Mouse (Mus musculus) heart, embryonic 15.5 days (tissue): ENCODE results near the gene Fkbp7. TPM values are rescaled to one million over a fixed set of nuclear protein-coding genes. Genes with fewer than 3 reads are reported as not detected.

ENCODE experiments used
- ATAC-seq: fragments of 200-750 bp; cut with Nextera tagmentation; replicated peaks from 2 replicates; pipeline ENCODE4 v1.8.0; 2017; ENCODE audit warnings: low read depth, moderate TSS enrichment; ENCODE audit not compliant: insufficient number of reproducible peaks, insufficient read depth, low FRiP score
- H3K27ac ChIP-seq: fragments of 300-500 bp; sonication (generic); 2 replicates; pipeline ENCODE4 v1.5.1; 2015; ENCODE audit warnings: mild to moderate bottlenecking, inconsistent platforms
- H3K27me3 ChIP-seq: fragments of 300-500 bp; sonication (generic); 2 replicates; pipeline ENCODE4 v1.6.1; 2015; ENCODE audit warnings: inconsistent platforms
- H3K36me3 ChIP-seq: fragments of 300-500 bp; sonication (generic); 2 replicates; pipeline ENCODE4 v1.6.1; 2015; ENCODE audit warnings: mild to moderate bottlenecking, inconsistent platforms
- H3K4me1 ChIP-seq: fragments of 300-500 bp; sonication (generic); replicated peaks from 2 replicates; pipeline ENCODE4 v1.6.1; 2015; ENCODE audit warnings: inconsistent platforms
- H3K4me2 ChIP-seq: fragments of 300-500 bp; sonication (generic); 2 replicates; pipeline ENCODE4 v1.6.1; 2015; ENCODE audit warnings: inconsistent platforms, mild to moderate bottlenecking, moderate library complexity
- H3K4me3 ChIP-seq: fragments of 300-500 bp; sonication (generic); 2 replicates; pipeline ENCODE4 v1.5.1; 2015; ENCODE audit warnings: mild to moderate bottlenecking, inconsistent platforms
- H3K9ac ChIP-seq: fragments of 300-500 bp; sonication (generic); 2 replicates; pipeline ENCODE4 v1.6.1; 2015; ENCODE audit warnings: mild to moderate bottlenecking, inconsistent platforms
- H3K9me3 ChIP-seq: fragments of 300-500 bp; sonication (generic); replicated peaks from 2 replicates; pipeline ENCODE4 v1.6.1; 2016; ENCODE audit warnings: inconsistent platforms
- WGBS: fragments of 180-500 bp; shearing (Covaris S2); methylation state at CpG from one replicate; pipeline ENCODE4 v1.1.7; 2015; ENCODE audit warnings: mixed read lengths; 5-methylcytosine and 5-hydroxymethylcytosine counted together
- polyA plus RNA-seq: library from polyadenylated mRNA; unstranded; fragments of >200 nt; fragmentation: Nextera tagmentation; extraction: Ambion mirVana; gene quantifications from 2 replicates; pipeline ENCODE4 v1.2.1, GENCODE M21; 2015

Fkbp7 gene
- polyA plus RNA-seq = 63.4 and 66.1 TPM in 2 replicates

GRCm38 (mm10) chr2:76672966-76673392 is at the start of gene Fkbp7:
Gene Fkbp7 (minus strand): TSS chr2:76673116.
- H3K4me2 ChIP-seq = peak within 1 kb of the TSS; percentile 75
- peak; percentile 92 for ATAC-seq
- 1% methylated on average over 17 of the region's 17 CpGs for WGBS

GRCm38 (mm10) chr2:76719650-76720049 is 46.7 kb upstream of the Fkbp7 start:
- Histone ChIP-seq H3K27me3 (no peaks in the 10 kb centered on the region), H3K27ac (no peak overlapping the region), H3K36me3 (peaks cover 97% of the 10 kb centered on the region), H3K4me3 (no peak overlapping the region), H3K4me1 (no peaks in the 10 kb centered on the region), H3K4me2 (no peak overlapping the region), H3K9ac (no peak overlapping the region), H3K9me3 (no peaks in the 10 kb centered on the region)
- ATAC-seq = no peak
- WGBS = 93% methylated on average over 14 of the region's 14 CpGs

More at GRCm38 (mm10) chr2:76672966-76673392, at the start of gene Fkbp7:
- Histone ChIP-seq H3K27me3 (no peaks in the 10 kb centered on the region), H3K4me1 (peaks cover 31% of the 10 kb centered on the region), H3K4me3 (peak within 1 kb of the TSS; percentile 57), H3K36me3 (no peaks in the 10 kb centered on the region), H3K27ac (peak within 1 kb of the TSS; percentile 82), H3K9me3 (no peaks in the 10 kb centered on the region), H3K9ac (peak within 1 kb of the TSS; percentile 62)

GRCm38 (mm10) chr2:76714984-76715383 is 42.1 kb upstream of the Fkbp7 start:
- ATAC-seq = no peak
- Histone ChIP-seq H3K4me3 (no peak overlapping the region), H3K9me3 (no peaks in the 10 kb centered on the region), H3K4me2 (no peak overlapping the region), H3K4me1 (no peaks in the 10 kb centered on the region), H3K36me3 (peaks cover 99% of the 10 kb centered on the region), H3K27ac (no peak overlapping the region), H3K9ac (no peak overlapping the region), H3K27me3 (no peaks in the 10 kb centered on the region)
- 66% methylated on average over 8 of the region's 8 CpGs for WGBS

- Histone ChIP-seq H3K27ac (no peak overlapping the region), H3K4me1 (no peaks in the 10 kb centered on the region), H3K9me3 (no peaks in the 10 kb centered on the region), H3K4me2 (no peak overlapping the region), H3K27me3 (no peaks in the 10 kb centered on the region), H3K9ac (no peak overlapping the region), H3K36me3 (peaks cover 97% of the 10 kb centered on the region), H3K4me3 (no peak overlapping the region)
- 75% methylated on average over 3 of the region's 3 CpGs for WGBS
- ATAC-seq = no peak
Observed at GRCm38 (mm10) chr2:76708512-76708911, 35.6 kb upstream of the Fkbp7 start.

- Histone ChIP-seq H3K27me3 (no peaks in the 10 kb centered on the region), H3K4me2 (no peak overlapping the region), H3K4me1 (no peaks in the 10 kb centered on the region), H3K9me3 (no peaks in the 10 kb centered on the region), H3K4me3 (no peak overlapping the region), H3K9ac (no peak overlapping the region), H3K36me3 (peaks cover 79% of the 10 kb centered on the region), H3K27ac (no peak overlapping the region)
- WGBS = 87% methylated on average over 13 of the region's 13 CpGs
- no peak for ATAC-seq
Observed at GRCm38 (mm10) chr2:76705655-76706054, 32.7 kb upstream of the Fkbp7 start.

- H3K27me3 ChIP-seq = no peaks in the 10 kb centered on the region
- no peak for ATAC-seq
- 75% methylated on average over 5 of the region's 5 CpGs for WGBS
- H3K9ac ChIP-seq = no peak overlapping the region
- no peak overlapping the region for H3K4me2 ChIP-seq
- H3K27ac ChIP-seq = no peak overlapping the region
- H3K36me3 ChIP-seq = peaks cover 50% of the 10 kb centered on the region
- no peaks in the 10 kb centered on the region for H3K9me3 ChIP-seq
- H3K4me3 ChIP-seq = no peak overlapping the region
- no peaks in the 10 kb centered on the region for H3K4me1 ChIP-seq
Observed at GRCm38 (mm10) chr2:76702751-76703150, 29.8 kb upstream of the Fkbp7 start.

GRCm38 (mm10) chr2:76702188-76702587 is 29.3 kb upstream of the Fkbp7 start:
- Histone ChIP-seq H3K4me2 (no peak overlapping the region), H3K27ac (no peak overlapping the region), H3K9ac (no peak overlapping the region), H3K4me3 (no peak overlapping the region), H3K9me3 (no peaks in the 10 kb centered on the region), H3K4me1 (no peaks in the 10 kb centered on the region), H3K36me3 (peaks cover 48% of the 10 kb centered on the region), H3K27me3 (no peaks in the 10 kb centered on the region)
- 80% methylated on average over 3 of the region's 3 CpGs for WGBS
- no peak; the same call in 1 of the 2 replicates for ATAC-seq

- 72% methylated on average over 6 of the region's 6 CpGs for WGBS
- H3K36me3 ChIP-seq = peaks cover 31% of the 10 kb centered on the region
Observed at GRCm38 (mm10) chr2:76695290-76695689, 22.4 kb upstream of the Fkbp7 start.

GRCm38 (mm10) chr2:76693765-76694164 is 20.8 kb upstream of the Fkbp7 start:
- ATAC-seq = no peak
- Histone ChIP-seq H3K9ac (no peak overlapping the region), H3K4me3 (no peak overlapping the region), H3K27ac (no peak overlapping the region), H3K4me2 (no peak overlapping the region), H3K36me3 (peaks cover 31% of the 10 kb centered on the region), H3K27me3 (no peaks in the 10 kb centered on the region), H3K9me3 (no peaks in the 10 kb centered on the region), H3K4me1 (peaks cover 2% of the 10 kb centered on the region)
- WGBS = 76% methylated on average over 5 of the region's 5 CpGs

More at GRCm38 (mm10) chr2:76695290-76695689, 22.4 kb upstream of the Fkbp7 start:
- H3K4me3 ChIP-seq = no peak overlapping the region
- no peaks in the 10 kb centered on the region for H3K4me1 ChIP-seq
- no peak overlapping the region for H3K9ac ChIP-seq
- H3K4me2 ChIP-seq = no peak overlapping the region
- no peaks in the 10 kb centered on the region for H3K27me3 ChIP-seq
- ATAC-seq = no peak
- no peaks in the 10 kb centered on the region for H3K9me3 ChIP-seq
- no peak overlapping the region for H3K27ac ChIP-seq

- Histone ChIP-seq H3K4me1 (peaks cover 10% of the 10 kb centered on the region), H3K9me3 (no peaks in the 10 kb centered on the region), H3K4me3 (no peak overlapping the region), H3K4me2 (no peak overlapping the region), H3K9ac (no peak overlapping the region), H3K27ac (peak overlapping the region; percentile 11; the same call in 1 of the 2 replicates), H3K36me3 (peaks cover 48% of the 10 kb centered on the region), H3K27me3 (no peaks in the 10 kb centered on the region)
- peak; percentile 60; the same call in 1 of the 2 replicates for ATAC-seq
- 67% methylated on average over 12 of the region's 12 CpGs for WGBS
Observed at GRCm38 (mm10) chr2:76690436-76691204, 17.7 kb upstream of the Fkbp7 start.

- Histone ChIP-seq H3K9ac (no peak overlapping the region), H3K27me3 (no peaks in the 10 kb centered on the region), H3K9me3 (no peaks in the 10 kb centered on the region), H3K36me3 (peaks cover 67% of the 10 kb centered on the region), H3K4me2 (no peak overlapping the region), H3K27ac (peak overlapping the region; percentile 2; the same call in 1 of the 2 replicates), H3K4me1 (peaks cover 10% of the 10 kb centered on the region), H3K4me3 (no peak overlapping the region)
- 32% methylated on average over 7 of the region's 7 CpGs for WGBS
- ATAC-seq = no peak
Observed at GRCm38 (mm10) chr2:76688162-76688561, 15.2 kb upstream of the Fkbp7 start.

GRCm38 (mm10) chr2:76687608-76688007 is 14.7 kb upstream of the Fkbp7 start:
- no peak overlapping the region for H3K4me2 ChIP-seq
- peaks cover 10% of the 10 kb centered on the region for H3K4me1 ChIP-seq
- no peaks in the 10 kb centered on the region for H3K27me3 ChIP-seq
- no peak for ATAC-seq
- no peaks in the 10 kb centered on the region for H3K9me3 ChIP-seq
- no peak overlapping the region for H3K27ac ChIP-seq
- H3K9ac ChIP-seq = no peak overlapping the region
- no peak overlapping the region for H3K4me3 ChIP-seq
- peaks cover 69% of the 10 kb centered on the region for H3K36me3 ChIP-seq
- 67% methylated on average over 3 of the region's 3 CpGs for WGBS
